Mouse (Mus musculus): Measurements from ENCODE around the gene Gna12. TPM values are rescaled to one million over a fixed set of nuclear protein-coding genes. Genes with fewer than 3 reads are reported as not detected.

The Gna12 gene
- polyA plus RNA-seq, 1 experiment from 2014 or later = 30.5 TPM

- no peak for ATAC-seq (ENCODE audit: insufficient number of reproducible peaks, insufficient read depth, low FRiP score, low TSS enrichment)
- Histone ChIP-seq H3K9me3 (no peaks in the 10 kb centered on the region), H3K4me1 (peaks cover 26% of the 10 kb centered on the region), H3K4me3 (no peak overlapping the region), H3K9ac (no peak overlapping the region), H3K36me3 (0 out of 2 replicates have a peak, but pooled peaks cover 4% of the 10 kb centered on the region), H3K27me3 (no peaks in the 10 kb centered on the region), H3K27ac (no peak overlapping the region), H3K4me2 (replicated peaks) (no peak overlapping the region)
- 36% methylated on average over 1 of the region's 1 CpGs for WGBS
Measured at GRCm38 (mm10) chr5:140826796-140827195, 3.4 kb downstream of the Gna12 start.

GRCm38 (mm10) chr5:140826118-140826517 is 4.1 kb downstream of the Gna12 start:
- Histone ChIP-seq H3K4me2 (replicated peaks) (no peak overlapping the region), H3K9me3 (no peaks in the 10 kb centered on the region), H3K4me3 (no peak overlapping the region), H3K9ac (no peak overlapping the region), H3K27ac (no peak overlapping the region), H3K27me3 (no peaks in the 10 kb centered on the region), H3K4me1 (peaks cover 26% of the 10 kb centered on the region), H3K36me3 (0 out of 2 replicates have a peak, but pooled peaks cover 4% of the 10 kb centered on the region)
- WGBS = 94% methylated on average over 1 of the region's 1 CpGs
- ATAC-seq (ENCODE audit: insufficient number of reproducible peaks, insufficient read depth, low FRiP score, low TSS enrichment) = no peak

DNA sequence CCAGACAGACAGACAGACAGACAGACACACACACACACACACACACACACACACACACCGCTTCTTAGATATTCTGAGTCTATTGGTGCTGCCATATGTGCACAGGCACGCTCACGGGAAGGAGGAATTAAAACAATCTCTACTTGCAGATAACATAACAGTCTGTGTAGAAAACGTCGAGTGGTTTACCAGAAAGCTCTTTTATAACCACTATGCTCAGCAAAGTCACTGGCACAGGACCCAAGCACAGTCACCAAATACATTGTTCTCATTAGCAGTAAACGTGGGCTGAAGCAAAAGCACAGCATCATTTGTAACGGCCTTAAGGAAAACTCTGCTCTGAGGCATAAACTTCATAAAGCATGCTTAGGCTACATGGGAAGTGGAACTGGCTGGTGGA is 6.1 kb downstream of the Gna12 start:
- 0 out of 2 replicates have a peak, but pooled peaks cover 4% of the 10 kb centered on the region for H3K36me3 ChIP-seq
- no peaks in the 10 kb centered on the region for H3K9me3 ChIP-seq
- no peak overlapping the region for H3K4me3 ChIP-seq
- WGBS = 88% methylated on average over 7 of the region's 7 CpGs
- H3K4me1 ChIP-seq = peaks cover 36% of the 10 kb centered on the region
- no peak overlapping the region for H3K4me2 ChIP-seq (replicated peaks)
- no peak overlapping the region for H3K9ac ChIP-seq
- ATAC-seq (ENCODE audit: insufficient number of reproducible peaks, insufficient read depth, low FRiP score, low TSS enrichment) = no peak
- H3K27ac ChIP-seq = no peak overlapping the region
- no peaks in the 10 kb centered on the region for H3K27me3 ChIP-seq

DNA sequence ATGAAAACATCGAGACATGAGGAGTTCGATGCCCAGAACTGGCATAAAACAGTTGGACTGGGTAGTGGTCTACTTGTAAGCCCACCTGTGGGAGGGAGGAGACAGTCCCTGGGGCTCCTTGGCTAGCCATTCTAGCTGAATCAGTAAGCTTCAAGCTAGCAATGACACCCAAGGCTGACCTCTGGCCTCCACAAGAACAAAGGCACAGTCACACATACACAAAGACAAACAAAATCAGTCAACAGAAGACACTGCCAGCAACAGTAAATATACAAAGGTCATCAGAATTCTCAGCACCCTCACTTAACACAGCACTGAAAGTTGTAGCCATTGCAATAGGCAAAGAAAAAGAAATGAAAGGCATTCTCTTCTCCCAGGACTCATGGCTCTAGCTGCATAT is 6.8 kb downstream of the Gna12 start:
- no peaks in the 10 kb centered on the region for H3K27me3 ChIP-seq
- WGBS = 98% methylated on average over 2 of the region's 2 CpGs
- H3K27ac ChIP-seq = no peak overlapping the region
- H3K4me3 ChIP-seq = no peak overlapping the region
- H3K4me2 ChIP-seq (replicated peaks) = no peak overlapping the region
- H3K4me1 ChIP-seq = peaks cover 33% of the 10 kb centered on the region
- no peak for ATAC-seq (ENCODE audit: insufficient number of reproducible peaks, insufficient read depth, low FRiP score, low TSS enrichment)
- no peak overlapping the region for H3K9ac ChIP-seq
- H3K9me3 ChIP-seq = no peaks in the 10 kb centered on the region
- 0 out of 2 replicates have a peak, but pooled peaks cover 4% of the 10 kb centered on the region for H3K36me3 ChIP-seq

- Histone ChIP-seq H3K36me3 (0 out of 2 replicates have a peak, but pooled peaks cover 7% of the 10 kb centered on the region), H3K27me3 (no peaks in the 10 kb centered on the region), H3K27ac (no peak overlapping the region), H3K4me1 (peaks cover 24% of the 10 kb centered on the region), H3K9me3 (no peaks in the 10 kb centered on the region), H3K4me2 (replicated peaks) (no peak overlapping the region), H3K4me3 (no peak overlapping the region), H3K9ac (no peak overlapping the region)
- WGBS = 91% methylated on average over 4 of the region's 4 CpGs
- ATAC-seq (ENCODE audit: insufficient number of reproducible peaks, insufficient read depth, low FRiP score, low TSS enrichment) = no peak
Measured at GRCm38 (mm10) chr5:140821951-140822350, 8.3 kb downstream of the Gna12 start.

DNA sequence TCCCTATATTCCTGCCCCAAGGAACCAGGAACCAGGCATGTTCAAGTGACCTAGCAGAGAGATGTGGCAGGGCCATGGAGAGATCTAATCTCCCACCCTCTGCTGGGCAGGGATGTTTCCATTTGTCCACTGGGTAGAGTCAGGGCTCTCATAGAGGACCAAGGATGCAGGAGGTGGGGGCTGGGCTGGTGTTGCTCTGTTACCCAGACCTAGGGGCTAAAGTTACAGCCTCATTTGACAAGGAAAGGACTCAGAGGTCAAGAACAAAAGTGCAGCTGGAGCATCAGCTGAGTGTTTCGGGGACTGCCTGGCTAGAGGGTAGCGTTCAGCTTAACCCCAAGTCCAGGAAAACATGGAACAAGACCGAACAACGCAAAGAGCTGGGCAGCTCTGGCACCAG is 9.7 kb downstream of the Gna12 start:
- 76% methylated on average over 4 of the region's 4 CpGs for WGBS
- no peak for ATAC-seq (ENCODE audit: insufficient number of reproducible peaks, insufficient read depth, low FRiP score, low TSS enrichment)

DNA sequence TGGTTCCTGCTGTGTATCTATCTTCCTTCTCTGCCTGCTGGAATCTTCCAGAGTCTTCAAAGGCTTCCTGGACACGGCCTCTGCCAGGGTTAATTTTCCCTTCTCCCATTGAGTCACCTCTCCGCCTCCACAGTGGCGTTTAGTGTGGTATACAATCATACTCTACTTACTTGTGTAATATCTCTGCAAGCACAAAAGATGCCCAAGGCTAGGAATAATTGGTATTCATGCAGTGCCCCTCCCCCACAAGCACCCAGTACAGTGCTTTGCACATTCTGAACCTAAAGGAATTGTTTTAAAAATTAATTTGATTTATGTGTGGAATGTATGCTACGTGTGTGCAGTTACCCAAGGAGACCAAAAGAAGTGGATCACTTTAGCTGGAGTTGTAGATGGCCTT is 10.6 kb downstream of the Gna12 start:
- H3K27ac ChIP-seq = no peak overlapping the region
- WGBS = 54% methylated on average over 4 of the region's 4 CpGs
- H3K4me1 ChIP-seq = peaks cover 32% of the 10 kb centered on the region
- no peak overlapping the region for H3K4me3 ChIP-seq
- H3K4me2 ChIP-seq (replicated peaks) = no peak overlapping the region
- H3K9ac ChIP-seq = no peak overlapping the region
- H3K9me3 ChIP-seq = no peaks in the 10 kb centered on the region
- no peak for ATAC-seq (ENCODE audit: insufficient number of reproducible peaks, insufficient read depth, low FRiP score, low TSS enrichment)
- 0 out of 2 replicates have a peak, but pooled peaks cover 3% of the 10 kb centered on the region for H3K36me3 ChIP-seq
- no peaks in the 10 kb centered on the region for H3K27me3 ChIP-seq

More for the DNA sequence above, 9.7 kb downstream of the Gna12 start:
- Histone ChIP-seq H3K9me3 (no peaks in the 10 kb centered on the region), H3K36me3 (0 out of 2 replicates have a peak, but pooled peaks cover 7% of the 10 kb centered on the region), H3K4me1 (peaks cover 24% of the 10 kb centered on the region), H3K27me3 (no peaks in the 10 kb centered on the region), H3K4me2 (replicated peaks) (no peak overlapping the region), H3K27ac (no peak overlapping the region), H3K9ac (no peak overlapping the region), H3K4me3 (no peak overlapping the region)

DNA sequence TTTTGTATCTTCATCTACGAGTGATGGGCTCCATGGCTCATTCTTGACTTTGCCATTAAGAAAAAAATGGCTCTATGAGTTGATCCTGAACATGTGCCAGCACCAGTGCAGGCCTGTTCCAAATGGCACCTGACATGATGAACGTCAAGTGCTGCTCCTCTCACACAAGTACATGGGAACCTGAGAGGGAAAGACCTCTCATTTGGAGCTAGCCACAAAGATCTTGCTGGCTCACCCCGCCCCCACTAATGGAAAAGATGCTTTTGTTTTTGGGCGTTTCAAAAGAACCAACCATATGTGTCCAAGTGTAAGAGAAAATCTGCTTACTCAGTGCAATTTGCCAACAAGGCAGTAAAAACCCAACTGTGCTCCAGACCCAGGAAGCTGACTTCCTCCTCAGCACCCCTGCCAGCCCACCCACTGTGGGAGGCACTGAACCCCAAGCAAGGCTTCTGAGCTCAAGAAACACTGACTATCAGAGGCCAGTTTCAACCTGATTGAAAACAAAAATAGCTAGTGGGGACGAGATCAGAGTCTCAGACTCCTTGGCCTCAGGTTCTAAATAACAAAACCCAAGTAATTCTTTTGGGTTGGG is 11.7 kb downstream of the Gna12 start:
- Histone ChIP-seq H3K4me2 (replicated peaks) (no peak overlapping the region), H3K27me3 (no peaks in the 10 kb centered on the region)

DNA sequence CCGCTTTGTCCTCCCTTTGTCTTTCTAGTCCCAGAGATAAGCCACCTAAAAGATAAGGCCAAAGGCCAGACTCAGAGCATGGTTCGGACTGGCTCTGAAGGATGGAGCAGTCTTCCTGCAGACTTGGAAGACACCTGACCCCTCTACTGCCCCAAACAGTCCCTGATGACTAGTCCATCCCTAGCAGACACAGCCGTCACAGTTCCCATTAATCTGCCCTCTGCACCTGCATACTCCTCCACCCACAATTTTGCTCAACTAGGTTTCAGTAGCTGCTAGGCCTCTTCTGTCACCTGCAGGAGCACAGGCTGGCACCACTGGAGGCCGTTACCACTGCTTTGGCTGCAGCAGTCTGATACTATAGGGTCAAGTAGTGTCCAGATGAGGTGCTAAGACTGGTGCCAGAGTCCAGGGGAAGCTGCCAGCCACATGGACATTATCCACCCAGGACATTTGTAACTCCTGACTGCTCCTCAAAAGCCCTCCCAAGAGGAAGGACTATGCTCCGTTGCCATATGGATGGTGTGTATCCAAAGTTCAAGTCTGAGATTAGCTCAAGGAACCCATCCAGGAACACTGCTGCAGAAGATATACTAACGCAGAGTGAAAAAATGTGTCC is 13.2 kb downstream of the Gna12 start:
- Histone ChIP-seq H3K4me3 (no peak overlapping the region), H3K4me2 (replicated peaks) (no peak overlapping the region), H3K9ac (no peak overlapping the region), H3K9me3 (no peaks in the 10 kb centered on the region), H3K27me3 (no peaks in the 10 kb centered on the region), H3K27ac (no peak overlapping the region), H3K4me1 (peaks cover 46% of the 10 kb centered on the region), H3K36me3 (0 out of 2 replicates have a peak, but pooled peaks cover 3% of the 10 kb centered on the region)
- ATAC-seq (ENCODE audit: insufficient number of reproducible peaks, insufficient read depth, low FRiP score, low TSS enrichment) = no peak
- 91% methylated on average over 6 of the region's 6 CpGs for WGBS

More for the DNA sequence above, 11.7 kb downstream of the Gna12 start:
- no peak overlapping the region for H3K9ac ChIP-seq
- ATAC-seq (ENCODE audit: insufficient number of reproducible peaks, insufficient read depth, low FRiP score, low TSS enrichment) = no peak
- WGBS = 78% methylated on average over 5 of the region's 5 CpGs
- no peaks in the 10 kb centered on the region for H3K9me3 ChIP-seq
- H3K36me3 ChIP-seq = 0 out of 2 replicates have a peak, but pooled peaks cover 3% of the 10 kb centered on the region
- no peak overlapping the region for H3K4me3 ChIP-seq
- H3K4me1 ChIP-seq = peaks cover 41% of the 10 kb centered on the region
- no peak overlapping the region for H3K27ac ChIP-seq

DNA sequence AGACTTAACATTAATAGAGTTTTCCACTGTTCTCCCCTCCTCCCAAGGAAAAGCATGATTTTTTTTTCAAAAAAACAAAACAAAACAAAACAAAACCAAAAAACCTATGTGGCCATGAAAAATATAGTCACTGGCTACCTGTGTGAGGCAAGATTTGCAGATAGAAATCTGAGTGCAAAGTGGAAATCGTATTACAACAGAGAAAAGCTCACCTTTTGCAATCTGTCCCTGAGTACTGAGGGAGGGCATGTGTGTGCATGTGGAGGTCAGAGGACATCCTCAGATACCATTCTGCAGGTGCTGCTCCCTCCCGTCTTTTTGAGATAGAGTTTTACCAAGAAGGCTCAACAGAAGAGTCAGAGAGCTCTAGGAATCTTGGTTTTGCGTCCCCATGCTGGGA is 14.2 kb downstream of the Gna12 start:
- H3K9ac ChIP-seq = no peak overlapping the region
- ATAC-seq (ENCODE audit: insufficient number of reproducible peaks, insufficient read depth, low FRiP score, low TSS enrichment) = no peak
- no peaks in the 10 kb centered on the region for H3K27me3 ChIP-seq
- H3K4me2 ChIP-seq (replicated peaks) = no peak overlapping the region
- H3K9me3 ChIP-seq = no peaks in the 10 kb centered on the region
- H3K4me3 ChIP-seq = no peak overlapping the region
- H3K36me3 ChIP-seq = 0 out of 2 replicates have a peak, but pooled peaks cover 3% of the 10 kb centered on the region
- peaks cover 53% of the 10 kb centered on the region for H3K4me1 ChIP-seq
- 84% methylated on average over 3 of the region's 3 CpGs for WGBS
- no peak overlapping the region for H3K27ac ChIP-seq

GRCm38 (mm10) chr5:140815059-140815728 is 15.0 kb downstream of the Gna12 start:
- 42% methylated on average over 9 of the region's 9 CpGs for WGBS
- peaks cover 46% of the 10 kb centered on the region for H3K4me1 ChIP-seq
- H3K9me3 ChIP-seq = no peaks in the 10 kb centered on the region
- H3K4me3 ChIP-seq = no peak overlapping the region
- no peak for ATAC-seq (ENCODE audit: insufficient number of reproducible peaks, insufficient read depth, low FRiP score, low TSS enrichment)
- 0 out of 2 replicates have a peak, but pooled peaks cover 3% of the 10 kb centered on the region for H3K36me3 ChIP-seq
- no peak overlapping the region for H3K4me2 ChIP-seq (replicated peaks)
- H3K9ac ChIP-seq = no peak overlapping the region
- H3K27me3 ChIP-seq = no peaks in the 10 kb centered on the region
- no peak overlapping the region for H3K27ac ChIP-seq

GRCm38 (mm10) chr5:140814403-140814802 is 15.8 kb downstream of the Gna12 start:
- Histone ChIP-seq H3K27me3 (no peaks in the 10 kb centered on the region), H3K36me3 (0 out of 2 replicates have a peak, but pooled peaks cover 3% of the 10 kb centered on the region), H3K4me1 (peaks cover 39% of the 10 kb centered on the region), H3K9ac (no peak overlapping the region), H3K4me2 (replicated peaks) (no peak overlapping the region), H3K4me3 (no peak overlapping the region), H3K27ac (no peak overlapping the region), H3K9me3 (no peaks in the 10 kb centered on the region)
- 67% methylated on average over 5 of the region's 5 CpGs for WGBS
- no peak for ATAC-seq (ENCODE audit: insufficient number of reproducible peaks, insufficient read depth, low FRiP score, low TSS enrichment)

Data from embryonic facial prominence, embryonic 12.5 days (tissue).